Mouse (Mus musculus): ENCODE results near the gene Tmem11.

The Tmem11 gene

GRCm38 (mm10) chr11:60828903-60829302, 50.2 kb downstream of the Tmem11 start:
- DNase-seq (ENCODE audit: low read depth, low spot score), result no peak

- DNase-seq (ENCODE audit: low read depth, low spot score), result no peak
Observed at GRCm38 (mm10) chr11:60827241-60827945, 51.7 kb downstream of the Tmem11 start.

- no peak for DNase-seq (ENCODE audit: low read depth, low spot score)
Observed at GRCm38 (mm10) chr11:60826700-60827099, 52.4 kb downstream of the Tmem11 start.

- no peak for DNase-seq (ENCODE audit: low read depth, low spot score)
Observed at GRCm38 (mm10) chr11:60825191-60825590, 53.9 kb downstream of the Tmem11 start.

- DNase-seq (ENCODE audit: low read depth, low spot score), result no peak
Observed at GRCm38 (mm10) chr11:60823771-60824170, 55.3 kb downstream of the Tmem11 start.

- DNase-seq (ENCODE audit: low read depth, low spot score), result no peak
Observed at GRCm38 (mm10) chr11:60816398-60816797, 62.7 kb downstream of the Tmem11 start.
